Mouse (Mus musculus) olfactory bulb, adult 2 months (tissue): Measurements from ENCODE around the gene Hapln1.

ENCODE experiments used
- CTCF ChIP-seq: fragments of 200-500 bp; IDR thresholded peaks from 2 replicates; pipeline ENCODE4 v1.5.1; 2012; ENCODE audit warnings: low read depth, mild to moderate bottlenecking, low read length, moderate library complexity; ENCODE audit not compliant: insufficient read depth
- POLR2A ChIP-seq: fragments of 200-500 bp; IDR thresholded peaks from 2 replicates; pipeline ENCODE4 v1.6.1; 2012; ENCODE audit warnings: mild to moderate bottlenecking, low read depth, low read length, moderate library complexity; ENCODE audit not compliant: insufficient read depth

- no peak for TF ChIP-seq POLR2A
- TF ChIP-seq CTCF = no peak
Measured at GRCm38 (mm10) chr13:89564518-89564917, 24.9 kb downstream of the Hapln1 start.
